Mouse (Mus musculus) frontal cortex, postnatal 25 days (tissue): ENCODE results near the gene Zkscan4.

Experiments
- DNase-seq, 2 experiments: peaks; one replicate each; pipeline ENCODE4 v3.0.0; 2022; ENCODE audit warnings: low spot score in 2 of 2

The Zkscan4 gene

DNA sequence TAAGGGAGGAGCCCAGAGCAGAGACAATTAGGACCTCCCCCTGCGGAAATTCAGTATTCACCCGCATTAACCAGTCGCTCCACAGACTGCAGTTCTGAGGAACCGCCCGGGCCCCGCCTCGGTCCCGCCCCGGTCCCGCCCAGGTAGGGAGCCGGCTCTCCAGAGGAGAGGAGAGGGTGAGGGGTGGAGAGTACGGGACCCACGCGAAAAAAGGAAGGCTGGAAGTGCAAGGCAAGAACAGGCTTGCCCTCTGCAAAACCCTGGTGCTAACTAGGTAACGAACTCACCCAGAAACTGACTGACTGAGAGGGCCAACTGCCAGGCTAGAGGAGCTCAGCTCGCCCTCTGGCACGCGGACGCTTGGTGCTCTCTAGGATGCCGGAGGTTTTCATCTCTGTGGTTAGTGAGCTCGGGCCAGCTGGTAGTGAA, 27.5 kb downstream of the Zkscan4 start:
- DNase-seq: peak; percentile 36 to 62

DNA sequence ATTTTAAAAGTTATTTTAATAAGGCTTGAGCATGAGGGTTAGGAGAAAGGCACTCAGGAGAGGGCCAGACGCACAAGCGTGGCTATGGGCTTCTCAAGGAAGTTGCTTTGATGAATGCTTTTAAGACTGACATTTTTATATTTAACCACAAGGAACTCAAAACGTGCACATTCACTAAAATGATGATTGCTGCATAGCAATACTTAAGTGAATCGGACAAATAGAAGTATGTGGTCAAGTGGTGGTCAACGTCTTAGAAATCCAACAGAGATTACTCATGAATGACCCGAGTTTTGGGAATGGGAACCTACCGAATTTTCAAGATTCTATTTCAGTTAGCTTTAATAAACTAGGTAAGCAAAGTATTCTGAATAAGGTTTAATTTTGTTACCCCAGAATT, 51.4 kb downstream of the Zkscan4 start:
- DNase-seq: no peak

DNA sequence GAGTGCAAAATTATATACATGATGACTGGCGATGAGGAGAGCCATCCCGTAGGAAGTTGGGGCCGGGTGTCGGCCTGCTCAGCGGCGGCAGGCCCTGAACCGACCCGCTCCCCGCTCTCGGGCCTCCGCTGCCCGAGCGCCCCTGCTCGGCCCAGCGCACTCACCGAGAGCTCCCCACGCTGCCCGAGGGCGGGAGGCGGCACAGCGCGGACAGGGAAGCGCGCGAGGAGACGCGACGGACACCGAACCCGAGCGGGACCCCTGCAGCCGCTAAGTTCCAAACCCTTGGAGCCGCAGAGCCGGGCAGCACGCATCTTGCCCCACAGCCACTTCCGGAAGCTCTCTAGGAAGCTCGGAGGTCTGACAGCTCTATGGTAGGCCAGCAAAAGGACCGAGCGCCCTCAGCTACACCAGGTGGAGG, 52.1 kb downstream of the Zkscan4 start, which contains the start of gene Zkscan8:
TSS of gene Zkscan8 (minus strand) at position 340 of the 421 bp plus-strand sequence.
- DNase-seq: peak; percentile 70 to 81
